Mouse (Mus musculus) lung, adult 18-20 months (tissue): ENCODE results near the gene Cyp2j9.
"Not testable (repeated sequence)": the region's sequence is repeated elsewhere in the genome, so short reads cannot be mapped to it uniquely, and the experiment has no call there.

Source experiments
- DNase-seq, 2 experiments: peaks; one replicate each; pipeline ENCODE4 v3.0.0; 2022; ENCODE audit warnings: mixed read lengths in 2 of 2

The Cyp2j9 gene

DNA sequence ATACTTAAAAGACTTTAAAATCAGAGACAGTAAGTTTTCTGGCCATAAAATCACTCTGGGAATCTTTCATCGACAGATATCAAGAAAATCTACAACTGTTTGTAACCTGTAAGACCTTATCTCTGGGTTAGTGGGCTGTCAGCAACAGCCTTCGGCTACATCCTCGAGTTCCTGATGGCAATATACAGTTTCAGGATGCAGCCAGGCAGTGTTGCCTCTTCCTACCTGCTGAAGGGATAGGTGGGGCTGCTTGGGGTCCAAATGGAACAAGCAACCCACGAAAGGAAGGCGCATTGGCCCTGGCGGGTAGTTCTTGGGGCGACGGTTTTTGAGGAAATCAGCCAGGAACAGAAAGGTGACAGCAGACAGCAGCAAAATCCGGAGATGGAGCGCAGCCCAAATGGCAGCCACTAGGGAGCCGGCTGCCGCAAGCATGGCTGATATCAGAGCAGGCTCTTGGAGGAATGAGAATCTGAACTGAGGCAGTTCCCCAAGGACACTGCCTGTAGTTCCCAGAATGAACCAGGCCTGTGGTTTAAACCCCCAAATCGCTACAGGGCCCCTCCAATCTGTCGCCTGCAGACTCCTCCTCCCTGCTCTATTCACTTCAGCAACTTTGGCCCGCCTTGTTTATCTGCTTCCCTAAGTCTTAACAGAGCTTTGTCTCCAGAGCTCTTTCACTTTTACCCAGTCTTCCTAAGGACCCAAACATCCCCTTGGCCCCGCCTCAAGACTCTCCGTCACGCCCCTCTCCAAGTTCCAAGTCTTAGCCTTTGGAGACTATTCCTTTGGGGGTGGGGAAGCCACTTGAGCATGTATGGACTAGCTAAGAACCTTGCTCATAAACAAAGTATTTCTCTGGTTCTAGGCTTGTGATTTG lies at the start of gene Cyp2j9:
Gene Cyp2j9 (minus strand): TSS at position 668 of the 880 bp plus-strand sequence.
- DNase-seq: peak; percentile 78 to 79

DNA sequence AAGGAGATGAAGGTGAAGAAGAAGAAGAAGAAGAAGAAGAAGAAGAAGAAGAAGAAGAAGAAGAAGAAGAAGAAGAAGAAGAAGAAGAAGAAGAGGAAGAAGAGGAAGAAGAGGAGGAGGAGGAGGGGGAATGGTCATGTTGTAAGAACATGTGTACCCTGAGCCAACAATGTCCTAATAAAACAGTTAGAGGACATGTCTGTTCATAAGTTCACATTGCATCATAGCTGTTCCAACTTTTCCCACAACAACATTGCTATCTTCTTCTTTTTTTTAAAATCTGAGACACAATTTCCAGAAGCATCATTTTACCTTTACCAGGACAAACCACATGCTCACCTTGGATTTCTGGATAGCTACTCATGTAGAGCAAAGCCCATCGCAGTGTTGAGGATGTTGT lies 44.1 kb upstream of the Cyp2j9 start:
- no peak for DNase-seq

- no peak for DNase-seq
These were observed 31.1 kb upstream of the Cyp2j9 start for GRCm38 (mm10) chr4:96622474-96622873.

- peak; percentile 58 for DNase-seq
These were observed 393 bp upstream of the Cyp2j9 start for GRCm38 (mm10) chr4:96591791-96592150.

GRCm38 (mm10) chr4:96581425-96582088 lies 9.8 kb downstream of the Cyp2j9 start:
- DNase-seq: no peak

GRCm38 (mm10) chr4:96580351-96580750 lies 11.0 kb downstream of the Cyp2j9 start:
- not testable (repeated sequence) for DNase-seq

DNA sequence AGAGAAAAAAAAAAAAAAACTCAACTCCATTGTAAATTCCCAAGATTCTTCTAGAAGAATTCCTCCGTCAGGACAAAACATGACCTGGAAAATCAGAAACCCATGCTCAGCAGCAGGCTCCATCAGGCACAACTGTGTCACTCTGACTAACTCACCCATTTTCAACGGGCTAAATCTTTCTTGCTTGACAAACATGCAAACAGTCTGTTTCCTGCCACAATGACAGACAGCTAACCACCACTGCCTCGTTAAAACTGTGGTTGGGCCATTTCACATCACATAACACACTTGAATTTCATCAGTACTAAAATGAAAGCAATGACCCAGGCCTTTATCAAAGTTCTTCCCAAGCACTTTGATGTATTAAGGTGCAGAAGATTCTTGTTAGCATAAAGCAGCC lies 21.9 kb downstream of the Cyp2j9 start:
- no peak for DNase-seq

DNA sequence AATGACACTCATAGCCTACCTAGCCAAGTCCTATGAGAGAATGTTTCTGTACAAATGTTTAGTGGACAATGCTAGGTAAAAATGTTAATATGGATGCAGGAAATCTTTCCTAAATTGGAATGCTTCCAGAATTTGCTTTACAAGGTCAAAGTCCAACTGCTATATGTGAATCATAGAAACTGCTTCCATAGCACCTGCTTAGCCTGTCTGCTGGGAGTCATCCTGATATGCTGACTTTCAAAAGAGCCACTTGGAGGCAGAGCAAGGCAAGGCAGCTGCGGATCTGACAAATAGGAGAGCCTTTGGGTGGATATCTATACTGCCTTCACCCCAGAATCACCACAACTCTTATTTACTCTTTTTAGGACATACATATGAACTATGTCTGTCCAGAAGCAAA lies 23.4 kb downstream of the Cyp2j9 start:
- DNase-seq: no peak

GRCm38 (mm10) chr4:96565808-96566207 lies 25.6 kb downstream of the Cyp2j9 start:
- DNase-seq: no peak

DNA sequence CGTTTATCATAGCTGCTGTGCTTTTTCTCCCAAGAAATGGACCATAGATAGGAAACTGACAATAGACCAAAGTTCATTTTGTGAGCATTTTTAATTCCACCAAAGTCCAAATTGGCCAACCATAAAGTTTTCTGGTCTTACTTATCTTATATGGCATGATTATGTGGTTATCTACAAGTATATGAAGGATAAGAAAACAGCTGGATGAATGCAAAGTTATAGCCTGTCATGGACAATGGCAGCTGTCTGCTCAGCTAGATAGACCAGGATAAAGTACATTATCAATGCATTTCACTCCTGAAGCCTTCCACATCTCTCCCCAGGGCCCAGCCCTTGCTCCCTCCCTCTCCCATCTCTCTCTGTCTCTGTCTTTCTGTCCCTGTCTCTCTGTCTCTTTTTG lies 30.9 kb downstream of the Cyp2j9 start:
- no peak for DNase-seq

GRCm38 (mm10) chr4:96559781-96560180 lies 31.6 kb downstream of the Cyp2j9 start:
- DNase-seq: no peak

DNA sequence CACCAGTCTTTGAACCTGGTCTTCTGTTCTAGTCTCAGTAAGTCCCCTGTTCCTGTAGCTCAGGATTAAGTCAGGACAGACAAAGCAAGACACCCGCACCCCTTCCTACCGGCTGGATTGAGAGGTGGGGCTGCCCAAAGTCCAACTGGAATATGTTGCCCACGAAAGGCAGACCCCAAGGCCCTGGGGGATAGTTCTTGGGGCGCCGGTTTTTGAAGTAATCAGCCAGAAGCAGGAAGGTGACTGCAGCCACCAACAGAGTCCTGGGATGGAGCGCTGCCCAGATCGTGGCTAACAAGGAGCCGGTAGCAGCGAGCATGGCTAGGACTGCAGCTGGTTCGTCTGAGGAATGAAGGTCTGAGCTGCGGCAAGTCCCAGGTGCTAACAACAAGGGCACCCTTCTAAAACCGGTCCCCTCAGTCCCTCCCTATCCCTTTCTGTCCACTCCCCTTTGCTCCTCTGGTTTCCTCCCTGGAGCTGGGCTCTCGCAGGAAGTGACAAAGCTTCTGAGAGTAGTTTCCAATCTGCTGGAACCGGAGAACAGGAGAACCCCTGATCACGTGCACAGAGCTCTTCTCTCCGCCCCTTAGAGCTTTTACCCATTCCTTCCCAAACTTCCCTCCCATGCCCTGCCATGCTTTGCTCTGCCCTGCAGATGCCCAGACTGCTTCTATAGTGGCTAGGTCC lies 38.1 kb downstream of the Cyp2j9 start, which contains the start of gene Cyp2j6:
Gene Cyp2j6 (minus strand): TSS at position 529 of the 687 bp plus-strand sequence.
- peak; percentile 44 to 52 for DNase-seq

GRCm38 (mm10) chr4:96551619-96552018 lies 39.8 kb downstream of the Cyp2j9 start:
- DNase-seq: no peak

GRCm38 (mm10) chr4:96545976-96546375 lies 45.4 kb downstream of the Cyp2j9 start:
- no peak for DNase-seq

- DNase-seq: no peak
These were observed 65.6 kb downstream of the Cyp2j9 start for GRCm38 (mm10) chr4:96525772-96526171.

DNA sequence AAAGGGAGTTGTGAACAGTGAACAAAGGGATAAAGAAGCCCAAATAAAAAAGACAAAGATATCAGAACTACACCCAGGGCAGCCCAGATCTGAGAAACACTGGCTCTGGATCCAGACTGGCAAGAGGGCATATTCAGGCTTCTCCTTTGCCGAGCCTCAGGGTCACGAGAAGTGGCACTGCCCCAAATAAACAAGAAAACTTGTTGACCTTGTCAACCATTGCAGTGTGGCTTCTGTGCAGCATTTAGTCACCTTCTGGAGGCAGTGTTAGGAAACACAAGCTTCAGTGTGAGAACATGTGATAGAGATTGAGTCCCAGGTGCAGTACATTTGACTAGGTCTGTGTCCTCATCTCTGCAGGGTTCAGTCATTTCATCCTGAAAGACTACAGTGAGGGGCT lies 69.1 kb downstream of the Cyp2j9 start:
- no peak for DNase-seq
